Mouse (Mus musculus): ENCODE measurements around the gene Zfp334.

The Zfp334 gene

GRCm38 (mm10) chr2:165387844-165388495 is at the start of gene Zfp334:
TSS of gene Zfp334 (minus strand) at chr2:165388259.
- DNase-seq = peak; percentile 99

GRCm38 (mm10) chr2:165428694-165429093 is 40.6 kb upstream of the Zfp334 start:
- DNase-seq = no peak

- no peak for DNase-seq
These were observed 32.1 kb upstream of the Zfp334 start for GRCm38 (mm10) chr2:165420195-165420594.

- peak; percentile 72 for DNase-seq
These were observed 31.6 kb upstream of the Zfp334 start for GRCm38 (mm10) chr2:165419670-165420111.

- DNase-seq = no peak
These were observed 30.5 kb upstream of the Zfp334 start for GRCm38 (mm10) chr2:165418577-165418976.

GRCm38 (mm10) chr2:165417291-165417690 is 29.2 kb upstream of the Zfp334 start:
- peak; percentile 73 to 82 for DNase-seq

- no peak for DNase-seq
These were observed 27.7 kb upstream of the Zfp334 start for GRCm38 (mm10) chr2:165415795-165416194.

- no peak for DNase-seq
These were observed 27.2 kb upstream of the Zfp334 start for GRCm38 (mm10) chr2:165415141-165415721.

GRCm38 (mm10) chr2:165414321-165414720 is 26.3 kb upstream of the Zfp334 start:
- no peak for DNase-seq

- DNase-seq = peak; percentile 58 to 69
These were observed 25.8 kb upstream of the Zfp334 start for GRCm38 (mm10) chr2:165413884-165414283.

- DNase-seq = peak; percentile 78 to 84
These were observed 19.7 kb upstream of the Zfp334 start for GRCm38 (mm10) chr2:165407700-165408301.

GRCm38 (mm10) chr2:165405351-165405750 is 17.3 kb upstream of the Zfp334 start:
- DNase-seq = no peak

GRCm38 (mm10) chr2:165404951-165405350 is 16.9 kb upstream of the Zfp334 start:
- DNase-seq = no peak

- DNase-seq = peak; percentile 33 to 64
These were observed 10.2 kb upstream of the Zfp334 start for GRCm38 (mm10) chr2:165398164-165398785.

- DNase-seq = peak; percentile 36 to 41
These were observed 9.6 kb upstream of the Zfp334 start for GRCm38 (mm10) chr2:165397502-165398163.

- DNase-seq = no peak
These were observed 8.9 kb upstream of the Zfp334 start for GRCm38 (mm10) chr2:165396831-165397501.

- DNase-seq = no peak
These were observed 4.1 kb upstream of the Zfp334 start for GRCm38 (mm10) chr2:165392156-165392555.

- DNase-seq = peak; percentile 58 to 62
These were observed 3.5 kb upstream of the Zfp334 start for GRCm38 (mm10) chr2:165391561-165391960.

GRCm38 (mm10) chr2:165389299-165389952 is 1.4 kb upstream of the Zfp334 start:
- DNase-seq = no peak

GRCm38 (mm10) chr2:165387370-165387769 is 689 bp downstream of the Zfp334 start:
- DNase-seq = no peak

- DNase-seq = no peak
These were observed 8.0 kb downstream of the Zfp334 start for GRCm38 (mm10) chr2:165380050-165380449.

GRCm38 (mm10) chr2:165376001-165376400 is 12.1 kb downstream of the Zfp334 start:
- no peak for DNase-seq
